Mouse (Mus musculus) ES-E14 (cell line): ENCODE measurements around the gene Glul.

Experiments used
- ZC3H11A ChIP-seq: IDR thresholded peaks from 2 replicates; pipeline ENCODE4 v1.6.1; 2012; ENCODE audit warnings: low read depth, mild to moderate bottlenecking, inconsistent platforms, low read length, borderline replicate concordance
- ZNF384 ChIP-seq: IDR thresholded peaks from 2 replicates; pipeline ENCODE4 v1.6.1; 2012; ENCODE audit warnings: low read depth, low read length, inconsistent platforms

- no peak for TF ChIP-seq ZNF384
- no peak for TF ChIP-seq ZC3H11A
Measured at GRCm38 (mm10) chr1:153900860-153901730, 1.4 kb downstream of the Glul start.
